Mouse (Mus musculus): ENCODE measurements at regions not wholly inside any gene's neighbourhood (a gene's known extent, or its start where the extent isn't known, plus 50 kb on each side); places are given as distances from the start of the nearest gene placed in this dataset.

GRCm38 (mm10) chr4:81970472-81970871 lies 527.9 kb upstream of the Mpdz start:
- in situ Hi-C loops (cut with MboI, MseI): no loop called here

GRCm38 (mm10) chr4:81969621-81970115 lies 527.1 kb upstream of the Mpdz start:
- in situ Hi-C loops (cut with MboI, MseI): no loop called here

- in situ Hi-C loops (cut with MboI, MseI): no loop called here
Observed at GRCm38 (mm10) chr4:81966054-81966623, 523.5 kb upstream of the Mpdz start.

GRCm38 (mm10) chr4:81963112-81963511 lies 520.5 kb upstream of the Mpdz start:
- in situ Hi-C loops (cut with MboI, MseI): loop anchor here (5.0 kb wide), 1 partner anchor 454 kb away; no protein-coding TSS in a partner anchor

DNA sequence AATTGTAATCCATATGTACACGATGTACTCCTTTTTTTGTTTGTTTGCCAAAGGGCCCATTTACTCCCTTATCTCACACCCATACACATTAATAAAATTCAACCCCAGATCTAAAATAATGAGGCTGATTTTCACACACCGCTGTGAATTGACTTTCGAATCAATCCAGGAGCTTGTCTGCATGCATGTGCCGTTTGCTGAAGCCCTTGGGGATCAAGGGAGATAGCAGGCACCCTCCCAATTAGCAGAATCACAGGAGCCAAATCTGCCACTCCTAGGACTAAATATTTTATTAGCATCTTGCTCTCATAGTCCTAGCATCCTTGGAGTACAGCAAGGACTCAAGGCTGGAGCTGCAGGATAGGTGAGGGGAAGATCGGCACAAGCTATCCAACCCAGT lies 520.0 kb upstream of the Mpdz start:
- in situ Hi-C loops (cut with MboI, MseI): loop anchor here (5.0 kb wide), 1 partner anchor 455 kb away; no protein-coding TSS in a partner anchor

GRCm38 (mm10) chr4:81960552-81961534 lies 518.2 kb upstream of the Mpdz start:
- in situ Hi-C loops (cut with MboI, MseI): loop anchor here (5.0 kb wide), 1 partner anchor 456 kb away; no protein-coding TSS in a partner anchor

DNA sequence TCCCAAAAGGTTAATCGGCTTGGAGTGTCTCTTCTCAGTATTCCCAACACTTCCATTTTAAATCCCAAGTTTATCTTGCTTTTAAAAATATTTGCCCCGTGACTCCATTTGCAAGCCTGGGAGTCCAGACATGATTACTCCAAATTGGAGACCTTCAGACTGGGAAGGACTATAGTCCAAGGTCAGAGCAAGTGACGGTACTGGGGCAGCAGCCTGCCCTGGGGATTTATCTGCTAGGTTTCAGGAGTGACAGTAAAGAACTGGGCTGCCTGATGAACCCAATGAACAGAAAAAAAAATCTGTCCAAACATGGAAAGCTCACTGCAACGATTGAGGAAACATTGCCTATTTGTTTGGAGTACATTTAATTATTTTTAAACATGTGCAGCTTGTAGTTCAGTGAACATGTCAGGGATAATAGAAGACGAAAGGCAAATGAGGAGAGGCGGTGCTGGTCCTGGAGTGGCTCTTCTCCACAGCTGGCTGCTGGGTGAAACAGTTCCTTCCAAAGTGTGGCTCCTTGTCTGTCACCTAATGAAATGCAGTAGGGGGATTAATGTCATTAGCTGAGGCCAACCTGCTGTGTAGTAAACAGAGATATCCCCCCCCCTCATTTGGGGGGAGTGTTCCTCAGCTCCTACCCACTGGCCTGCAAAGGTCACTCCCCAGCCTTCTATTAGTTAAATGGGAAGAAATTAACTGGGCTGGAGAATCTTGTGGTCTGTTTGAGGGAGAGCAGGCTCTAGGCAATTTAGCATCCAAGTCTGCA lies 514.5 kb upstream of the Mpdz start:
- in situ Hi-C loops (cut with MboI, MseI): no loop called here

DNA sequence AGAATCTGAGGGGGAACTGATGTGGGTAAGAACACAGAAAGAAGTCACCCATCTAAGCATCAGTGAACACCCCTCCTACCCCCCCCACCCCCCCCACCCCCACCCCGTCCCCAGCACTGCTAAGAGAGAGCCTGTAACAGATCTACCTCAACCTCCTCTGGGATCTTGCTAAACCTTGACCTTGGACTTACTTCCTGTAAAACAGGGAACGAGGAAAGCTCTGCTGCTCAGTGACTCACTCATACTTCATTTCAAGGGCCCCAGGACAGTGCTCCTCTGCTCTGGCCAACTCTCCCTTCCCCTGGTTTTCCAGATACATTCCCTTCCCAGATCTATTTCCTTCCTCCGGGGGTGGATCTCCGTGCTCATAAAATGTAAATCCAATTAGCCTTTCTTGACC lies 510.4 kb upstream of the Mpdz start:
- in situ Hi-C loops (cut with MboI, MseI): no loop called here

DNA sequence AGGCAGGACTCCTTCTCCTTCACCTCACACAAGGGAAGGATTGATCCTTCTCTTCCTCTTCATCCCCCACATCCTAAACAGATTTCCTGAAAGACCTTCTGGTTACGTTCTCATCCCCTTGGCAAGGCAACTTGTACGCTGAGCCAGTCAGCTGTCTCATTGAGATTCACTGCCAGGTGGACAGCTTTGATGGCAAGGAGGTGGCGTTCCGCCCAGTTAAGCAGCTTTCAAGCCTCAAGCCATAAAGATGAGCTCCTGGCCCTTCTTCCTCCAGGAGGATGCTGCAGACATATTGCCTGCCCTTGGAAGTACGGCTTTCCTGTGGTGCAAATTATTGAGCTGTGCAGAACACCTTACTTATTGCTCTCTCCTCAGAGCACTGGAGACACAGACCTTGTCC lies 494.8 kb upstream of the Mpdz start:
- in situ Hi-C loops (cut with MboI, MseI): no loop called here

GRCm38 (mm10) chr4:81930956-81931355 lies 488.3 kb upstream of the Mpdz start:
- in situ Hi-C loops (cut with MboI, MseI): no loop called here

- in situ Hi-C loops (cut with MboI, MseI): no loop called here
Observed at GRCm38 (mm10) chr4:81928581-81929244, 486.1 kb upstream of the Mpdz start.

DNA sequence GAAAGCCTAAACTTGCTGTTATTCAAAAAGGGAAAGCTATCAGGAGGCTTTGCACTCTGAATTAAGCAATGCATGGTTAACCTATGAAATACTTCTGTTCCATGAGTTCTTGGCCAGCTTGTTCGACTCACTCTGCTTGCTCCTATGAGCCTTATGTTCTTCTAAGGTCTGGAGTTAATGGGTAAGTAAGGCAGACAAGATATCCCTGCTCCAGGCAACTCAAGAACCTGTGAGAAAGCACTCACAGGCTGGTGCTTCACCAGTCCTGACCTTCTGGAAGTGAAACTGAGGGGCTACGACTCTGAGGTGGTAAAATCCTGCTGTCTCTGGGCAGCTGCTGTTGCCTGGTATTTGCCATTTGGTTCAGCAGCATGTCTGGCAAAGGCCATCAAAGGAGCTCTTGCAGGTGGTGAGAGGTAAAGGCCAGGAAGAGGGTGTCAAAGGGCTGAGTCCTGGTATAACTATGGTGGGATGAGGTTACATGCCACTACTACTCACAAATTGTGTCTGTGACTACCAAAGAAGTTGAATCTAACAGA lies 484.6 kb upstream of the Mpdz start:
- in situ Hi-C loops (cut with MboI, MseI): no loop called here

DNA sequence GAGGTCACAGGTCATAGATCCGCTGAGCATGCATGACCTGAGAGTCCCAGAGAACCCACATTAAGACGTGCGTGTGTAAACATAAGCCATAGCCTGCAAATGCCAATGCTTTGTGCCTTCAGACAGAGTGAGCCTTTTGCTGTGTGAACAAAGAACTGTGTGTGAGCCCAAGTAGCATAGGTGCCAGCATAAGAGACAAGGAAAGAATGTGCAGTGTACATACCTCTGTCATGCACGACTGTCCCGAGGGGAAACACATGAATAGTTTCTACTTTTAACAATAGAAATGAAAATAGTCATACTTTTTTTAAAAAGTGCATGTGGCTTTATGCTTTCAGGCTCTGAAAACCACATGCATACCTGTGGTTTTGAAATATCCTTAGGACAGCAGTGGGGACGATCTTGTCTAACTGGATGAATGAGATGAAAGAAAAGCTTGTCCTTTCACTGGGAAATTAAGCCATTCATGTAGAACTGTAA lies 484.1 kb upstream of the Mpdz start:
- in situ Hi-C loops (cut with MboI, MseI): no loop called here

GRCm38 (mm10) chr4:81925611-81926010 lies 483.0 kb upstream of the Mpdz start:
- in situ Hi-C loops (cut with MboI, MseI): no loop called here

DNA sequence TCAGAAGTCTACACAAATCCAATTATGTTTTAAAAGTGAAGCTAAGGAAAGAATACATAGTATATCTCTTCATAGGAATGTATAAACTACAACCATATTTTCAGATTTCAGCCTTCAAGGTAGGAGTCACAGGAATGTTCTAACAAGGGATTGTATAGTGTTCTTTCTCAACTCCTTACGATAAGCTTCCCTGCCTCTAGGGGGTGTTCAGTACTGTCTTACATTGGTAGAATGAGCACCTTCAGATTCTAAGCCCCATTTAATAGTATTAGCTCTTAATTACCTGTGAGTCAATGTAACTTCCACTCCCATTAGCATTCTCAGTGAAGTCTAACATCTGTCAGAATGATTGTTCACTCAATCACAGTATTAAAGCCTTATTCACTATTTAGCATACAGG lies 481.5 kb upstream of the Mpdz start:
- in situ Hi-C loops (cut with MboI, MseI): no loop called here

DNA sequence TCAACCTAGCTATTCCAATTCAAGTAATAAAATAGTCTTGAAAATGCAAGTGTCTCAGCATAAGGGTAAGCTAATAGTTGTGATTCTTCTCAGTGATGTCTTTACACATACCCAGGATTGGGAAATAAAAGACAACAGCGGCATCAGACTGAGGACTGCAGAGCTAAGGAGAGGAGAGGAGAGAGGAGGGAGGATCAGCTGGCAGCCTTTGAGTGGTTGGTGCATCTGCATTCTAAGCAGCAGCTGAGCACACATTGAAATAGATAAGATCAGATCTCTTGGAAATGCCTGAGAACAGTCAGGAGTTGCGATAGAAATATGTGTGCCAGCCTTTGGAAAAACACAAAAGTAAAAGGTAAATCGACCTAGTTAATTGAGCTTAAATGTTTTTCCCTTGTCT lies 480.3 kb upstream of the Mpdz start:
- in situ Hi-C loops (cut with MboI, MseI): no loop called here

DNA sequence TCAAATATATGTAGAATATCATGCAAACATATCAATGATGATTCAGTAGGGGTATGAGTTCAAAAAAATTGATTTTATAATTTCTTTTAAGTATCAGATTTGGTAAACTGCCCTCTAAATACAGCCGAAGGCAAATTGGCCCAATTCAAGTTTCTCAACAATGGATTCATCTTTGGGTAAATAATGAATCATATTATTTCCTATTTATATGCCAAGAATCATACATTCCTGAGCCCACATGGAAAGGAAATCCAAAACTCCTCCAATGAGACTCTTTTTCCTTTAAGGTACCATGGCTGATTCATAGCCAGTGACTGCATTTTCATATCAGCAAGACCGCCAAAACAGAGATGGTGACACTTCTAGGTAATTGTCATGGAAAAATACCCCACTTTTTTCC lies 472.4 kb upstream of the Mpdz start:
- in situ Hi-C loops (cut with MboI, MseI): no loop called here

DNA sequence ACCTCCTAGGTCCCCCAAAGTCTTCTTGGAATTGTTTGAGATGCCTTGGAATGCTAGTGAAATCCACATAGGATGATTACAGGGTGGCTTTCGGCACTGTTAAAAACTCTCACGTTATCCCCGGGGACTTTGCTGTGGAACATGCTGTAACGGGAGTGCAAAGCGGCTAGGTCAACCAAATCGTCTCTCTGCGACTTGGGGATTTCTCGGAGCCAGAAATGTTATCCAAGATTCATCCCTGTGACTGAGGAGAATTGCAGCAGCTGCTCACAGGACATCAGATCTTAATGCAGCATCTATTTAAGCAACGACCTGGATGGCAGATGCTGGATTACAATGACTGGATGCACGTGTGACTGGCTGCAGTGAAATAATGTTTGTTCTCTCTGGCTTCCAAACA lies 470.7 kb upstream of the Mpdz start:
- in situ Hi-C loops (cut with MboI, MseI): no loop called here

GRCm38 (mm10) chr4:81912653-81913052 lies 470.0 kb upstream of the Mpdz start:
- in situ Hi-C loops (cut with MboI, MseI): no loop called here

- in situ Hi-C loops (cut with MboI, MseI): no loop called here
Observed at GRCm38 (mm10) chr4:81899961-81900540, 457.4 kb upstream of the Mpdz start.

- in situ Hi-C loops (cut with MboI, MseI): no loop called here
Observed at GRCm38 (mm10) chr4:81898661-81899060, 456.0 kb upstream of the Mpdz start.

Measured in T-helper 1 cell (primary cell).